Mouse (Mus musculus) cerebellum, postnatal 36 days (tissue): ENCODE results near the gene Tlr5.
A peak's percentile ranks its signal among the peaks of the same experiment; 100 is the strongest.

Source experiments
- DNase-seq, 2 experiments: peaks; one replicate each; pipeline ENCODE4 v3.0.0; 2021 to 2022; ENCODE audit warnings: mixed read lengths in 2 of 2

Gene Tlr5

GRCm38 (mm10) chr1:182954287-182955046 is at the start of gene Tlr5:
Gene Tlr5 (plus strand): TSS chr1:182954788.
- DNase-seq, result no peak

DNA sequence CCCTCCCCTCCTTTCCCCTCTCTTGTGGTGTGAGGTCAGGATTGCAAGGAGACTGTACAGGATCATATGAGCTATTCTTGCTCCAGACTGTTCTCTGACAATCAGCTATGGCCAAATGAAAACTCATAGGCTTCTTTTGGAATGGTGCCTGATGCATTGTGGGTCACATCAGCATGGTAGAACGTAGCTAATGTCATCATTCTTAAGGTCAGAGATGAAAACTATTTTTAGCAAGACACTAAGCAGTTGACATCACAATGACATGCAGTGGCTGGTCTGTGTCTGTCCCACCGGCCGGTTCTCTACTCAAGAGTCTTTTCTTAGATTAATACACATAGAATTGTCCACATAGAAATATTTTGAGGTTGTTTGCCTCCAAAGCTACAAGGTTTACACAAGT is 48.9 kb upstream of the Tlr5 start:
- DNase-seq, result no peak

DNA sequence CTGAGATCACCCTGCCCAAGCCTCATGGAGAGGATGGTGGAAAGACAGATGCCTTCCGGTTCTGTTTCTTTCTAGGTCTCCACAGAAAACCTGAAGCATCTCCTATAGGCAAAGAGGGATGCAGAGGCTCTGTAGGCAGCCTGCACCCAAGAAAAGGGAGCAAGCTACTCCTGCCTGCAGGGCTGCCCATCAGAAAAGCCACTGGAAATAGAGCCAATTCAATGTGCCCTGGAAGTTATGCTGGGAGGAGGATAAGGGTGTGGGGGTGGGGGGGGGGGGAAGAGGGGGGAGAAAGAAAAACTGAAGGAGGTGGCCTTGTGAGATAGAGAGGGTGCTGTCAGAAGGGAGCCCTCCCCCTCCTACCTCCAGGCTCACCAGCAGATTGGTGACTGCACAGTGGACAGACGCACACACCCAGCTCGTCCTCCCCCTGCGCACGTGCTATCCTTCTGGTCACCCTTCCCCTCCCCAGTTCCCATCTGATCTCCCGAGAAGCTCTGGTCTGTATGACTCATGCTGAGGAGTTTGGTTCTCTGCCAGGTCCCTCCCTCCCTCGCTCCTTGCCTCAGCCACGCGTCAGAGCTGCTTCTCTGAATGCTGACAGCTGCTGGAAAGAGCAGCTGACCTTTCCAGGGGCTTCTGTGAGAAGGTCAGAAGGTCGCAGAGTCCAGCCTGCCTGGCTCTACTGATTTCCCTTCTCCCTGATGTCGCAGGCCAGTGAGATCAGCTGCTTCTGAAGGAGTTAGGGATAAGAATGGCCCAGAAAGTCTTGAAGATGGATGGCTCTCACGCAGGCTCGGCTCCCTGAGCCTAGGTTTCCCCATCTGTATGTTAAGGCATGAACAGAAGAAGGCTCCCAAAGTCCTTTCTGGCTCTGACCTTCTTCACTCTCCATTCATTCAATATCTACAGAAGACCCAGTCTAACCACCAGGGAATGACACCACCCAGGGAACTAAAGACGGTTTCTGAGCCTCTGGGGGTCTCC is 46.2 kb upstream of the Tlr5 start:
- peak; percentile 50 to 53 for DNase-seq

- no peak for DNase-seq
These were observed 45.5 kb upstream of the Tlr5 start for GRCm38 (mm10) chr1:182909066-182909465.

DNA sequence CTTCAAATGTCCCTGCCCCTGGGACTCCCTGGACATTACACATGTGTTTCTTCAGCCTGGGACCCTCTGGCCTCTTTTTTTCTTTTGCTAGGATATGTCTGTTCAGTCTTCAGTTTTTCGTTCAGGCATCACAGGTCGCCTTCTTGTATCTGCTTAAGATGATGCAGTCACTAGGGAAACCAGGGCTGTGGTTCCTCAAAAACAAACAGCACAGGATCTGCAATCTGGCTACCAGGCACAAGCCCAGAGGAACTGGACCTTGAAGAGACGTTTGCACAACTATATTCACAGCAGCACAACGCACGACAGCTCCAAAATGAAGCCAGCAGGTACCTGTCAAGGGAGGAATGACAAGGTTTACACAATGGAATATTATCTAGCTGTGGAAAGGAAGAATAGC is 45.0 kb upstream of the Tlr5 start:
- DNase-seq, result no peak

DNA sequence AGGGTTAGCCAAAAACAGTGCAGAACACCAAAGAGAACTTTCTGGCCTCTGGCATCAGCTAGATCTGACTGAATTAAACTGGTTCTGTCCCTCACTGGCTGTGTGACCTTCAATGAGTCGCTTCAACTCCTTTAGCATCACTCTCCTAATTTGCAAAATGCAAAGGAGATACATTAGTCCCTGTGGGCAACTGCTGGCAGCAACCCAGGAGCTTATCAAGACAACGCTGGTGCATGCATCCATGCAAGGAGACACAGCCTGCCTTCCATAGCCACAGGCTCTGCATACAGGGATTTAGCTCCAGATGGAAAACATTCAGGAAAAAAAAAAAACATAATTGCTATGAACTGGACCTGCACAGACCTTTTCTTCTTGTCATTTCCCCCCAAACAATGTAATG is 42.0 kb upstream of the Tlr5 start:
- no peak for DNase-seq

DNA sequence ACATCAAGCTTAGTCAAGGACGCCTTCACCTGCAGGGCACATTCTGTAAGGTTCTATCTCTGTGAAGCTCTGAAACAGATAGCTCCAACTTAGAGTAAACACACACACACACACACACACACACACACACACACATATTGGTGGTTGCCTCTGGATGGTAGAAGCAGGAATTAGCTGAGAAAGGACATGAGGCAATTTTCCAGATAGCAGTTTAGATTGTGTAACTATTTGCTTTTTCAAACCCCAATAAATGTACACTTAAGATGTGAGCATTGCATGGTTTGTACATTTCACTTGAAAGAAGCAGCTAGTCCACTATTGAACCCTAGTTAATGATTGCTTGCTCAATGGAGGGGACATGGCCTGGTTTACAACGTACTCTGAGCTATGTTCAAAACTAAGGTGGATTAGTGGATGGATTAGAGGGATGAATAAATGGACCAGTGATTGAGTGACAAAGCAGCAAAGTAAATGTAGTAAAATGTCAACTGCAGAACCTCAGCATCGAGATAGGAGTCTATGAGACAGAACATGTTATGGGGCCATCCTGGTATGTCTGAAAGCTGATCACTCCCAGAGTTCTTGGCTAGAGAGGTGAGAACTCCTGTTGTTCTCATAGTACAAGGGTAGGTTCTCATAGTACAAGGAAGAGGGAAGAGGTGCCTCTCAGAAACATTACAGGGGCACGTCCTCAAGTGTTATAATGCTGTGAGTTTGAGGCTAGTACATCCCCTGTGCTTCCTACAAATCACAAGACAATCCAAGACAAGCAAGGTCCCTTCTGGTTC is 40.3 kb upstream of the Tlr5 start:
- no peak for DNase-seq

DNA sequence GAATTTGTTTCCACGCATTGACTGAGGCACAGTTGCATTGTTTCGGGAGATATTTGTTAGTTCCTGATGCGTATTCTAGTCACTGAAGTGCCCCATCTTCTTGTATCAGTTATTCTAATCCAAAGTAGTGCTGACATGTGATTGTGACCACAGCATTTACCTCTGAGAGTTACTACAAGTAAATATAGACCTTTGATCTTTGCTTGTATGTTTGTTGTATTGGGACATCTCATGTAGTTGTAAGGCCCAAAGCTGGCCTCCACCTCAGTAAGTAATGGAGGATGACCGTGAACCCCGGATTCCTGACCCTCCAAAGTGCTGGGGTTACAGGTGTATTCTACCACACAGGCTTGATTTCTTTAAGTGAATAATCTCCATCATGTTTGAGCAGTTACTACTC is 38.4 kb upstream of the Tlr5 start:
- DNase-seq, result no peak

GRCm38 (mm10) chr1:182918718-182919346 is 35.8 kb upstream of the Tlr5 start:
- no peak for DNase-seq

DNA sequence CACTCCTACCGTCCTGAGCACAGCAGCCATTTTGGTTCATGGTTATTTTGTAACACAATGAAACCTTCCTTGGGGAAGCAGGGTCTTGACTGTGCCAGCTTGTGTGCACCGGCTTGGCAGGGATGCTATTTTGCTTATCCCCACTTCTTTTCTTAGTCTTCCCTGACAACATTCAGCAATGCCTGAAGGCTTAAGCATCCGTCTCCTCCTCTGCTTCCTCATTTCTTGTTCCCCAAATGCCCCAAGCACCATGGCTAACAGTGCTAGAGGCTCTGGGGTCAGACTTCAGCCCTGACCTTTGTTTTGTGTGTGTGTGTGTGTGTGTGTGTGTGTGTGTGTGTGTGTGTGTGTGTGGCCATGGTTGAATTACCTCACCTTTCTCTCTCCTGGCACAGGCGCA is 31.8 kb upstream of the Tlr5 start:
- no peak for DNase-seq

- DNase-seq, result no peak
These were observed 28.1 kb upstream of the Tlr5 start for GRCm38 (mm10) chr1:182926465-182926864.

GRCm38 (mm10) chr1:182927878-182928851 is 26.4 kb upstream of the Tlr5 start:
- DNase-seq, result no peak

- no peak for DNase-seq
These were observed 19.1 kb upstream of the Tlr5 start for GRCm38 (mm10) chr1:182935469-182935868.

DNA sequence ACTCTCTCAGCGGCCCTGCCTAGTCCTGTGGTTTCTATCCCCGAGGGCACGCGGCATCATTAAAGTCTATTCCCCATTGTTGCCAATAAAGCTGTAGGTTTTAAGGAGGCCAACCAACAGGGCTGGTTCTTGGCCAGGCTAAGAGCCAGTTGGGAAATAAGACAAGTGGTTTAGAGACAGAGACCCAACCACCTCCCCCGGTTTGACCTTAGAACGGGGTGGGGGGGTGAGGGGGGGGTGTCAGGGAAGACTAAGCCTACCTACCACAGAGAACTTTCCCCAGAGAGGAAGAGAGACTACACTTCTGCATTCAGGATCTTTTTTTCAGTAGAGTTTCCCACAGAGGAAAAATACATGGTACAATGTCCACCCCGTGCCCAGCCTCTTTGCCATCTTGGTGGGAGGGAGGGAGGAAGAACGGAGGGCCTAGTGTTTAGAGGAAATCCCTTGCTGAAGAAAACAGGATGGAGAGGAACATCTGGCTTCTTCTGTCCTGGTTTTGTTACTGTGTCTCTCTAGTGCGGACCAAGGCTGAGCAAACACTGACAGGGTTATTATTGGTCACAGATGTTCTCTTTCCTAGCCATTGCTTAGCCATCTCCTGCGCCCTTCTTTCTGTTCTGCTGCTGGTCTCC is 17.0 kb upstream of the Tlr5 start:
- DNase-seq, result no peak

- no peak for DNase-seq
These were observed 12.7 kb upstream of the Tlr5 start for GRCm38 (mm10) chr1:182941921-182942320.

- DNase-seq, result no peak
These were observed 10.7 kb upstream of the Tlr5 start for GRCm38 (mm10) chr1:182943911-182944310.

DNA sequence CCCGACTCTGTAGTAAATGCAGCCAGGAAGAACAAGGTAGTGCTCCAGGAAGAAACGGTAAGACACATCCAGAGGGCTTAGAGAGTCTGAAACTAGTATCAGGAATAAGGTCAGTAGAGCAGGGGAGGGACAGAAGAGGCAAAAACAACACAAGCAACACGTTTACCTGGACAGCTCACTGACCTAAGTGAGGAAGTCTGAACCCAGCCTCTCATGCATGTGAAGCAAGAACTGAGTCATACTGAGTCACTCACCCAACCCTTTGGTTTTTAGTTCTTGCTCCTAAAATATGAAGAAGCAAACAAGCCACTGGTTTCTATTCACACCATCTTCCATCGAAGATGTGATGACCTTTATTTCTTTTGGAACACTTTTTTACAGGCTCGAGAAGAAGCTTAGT is 9.9 kb upstream of the Tlr5 start:
- no peak for DNase-seq

- DNase-seq, result no peak
These were observed 9.0 kb upstream of the Tlr5 start for GRCm38 (mm10) chr1:182945561-182945960.

- no peak for DNase-seq
These were observed 3.3 kb upstream of the Tlr5 start for GRCm38 (mm10) chr1:182951298-182951697.

DNA sequence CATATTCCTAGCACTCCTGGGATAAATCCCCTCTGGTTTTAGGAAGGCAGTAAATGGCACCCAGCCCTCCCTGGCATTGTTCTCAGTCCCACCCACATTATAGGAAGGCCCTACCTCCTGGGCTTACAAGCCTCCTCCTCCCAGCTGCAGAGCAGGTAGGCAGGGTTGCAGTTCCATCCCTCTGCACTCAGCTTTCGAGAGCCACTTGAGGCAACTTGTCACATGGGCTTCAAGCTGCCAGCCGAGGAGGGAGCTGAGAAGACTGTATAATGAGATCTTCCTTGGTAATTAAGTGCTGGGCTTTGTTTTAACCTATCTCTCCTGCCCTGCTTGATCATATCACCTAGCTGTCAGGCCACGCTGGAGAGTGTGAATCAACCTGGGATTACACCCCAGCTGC is 1.4 kb upstream of the Tlr5 start:
- DNase-seq, result no peak

- no peak for DNase-seq
These were observed 921 bp upstream of the Tlr5 start for GRCm38 (mm10) chr1:182953667-182954066.
